Mouse (Mus musculus): ENCODE measurements at regions not wholly inside any gene's neighbourhood (a gene's known extent, or its start where the extent isn't known, plus 50 kb on each side); places are given as distances from the start of the nearest gene placed in this dataset.
A peak's percentile ranks its signal among the peaks of the same experiment; 100 is the strongest.

DNA sequence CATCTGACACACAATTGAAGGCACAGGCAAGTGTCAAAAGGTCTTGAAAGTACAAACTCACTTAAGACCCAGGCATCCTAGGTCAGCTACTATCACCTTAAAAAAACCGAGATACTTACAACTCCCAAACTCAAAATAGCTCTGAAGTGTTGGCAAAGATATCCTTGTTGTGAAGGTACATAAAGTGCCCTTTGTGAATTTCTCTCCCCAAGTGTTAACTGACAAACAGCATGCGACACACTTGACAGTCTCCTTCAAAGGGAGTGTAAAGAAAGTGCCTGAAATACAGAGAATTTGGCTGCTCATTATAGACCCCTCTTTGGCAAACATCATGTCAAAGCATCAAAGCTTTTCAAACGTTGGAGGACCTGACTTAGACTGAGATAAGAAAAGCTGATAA lies 2634.2 kb downstream of the 9330182O14Rik start:
- DNase-seq (ENCODE audit: low spot score in 2 of 2) = no peak

DNA sequence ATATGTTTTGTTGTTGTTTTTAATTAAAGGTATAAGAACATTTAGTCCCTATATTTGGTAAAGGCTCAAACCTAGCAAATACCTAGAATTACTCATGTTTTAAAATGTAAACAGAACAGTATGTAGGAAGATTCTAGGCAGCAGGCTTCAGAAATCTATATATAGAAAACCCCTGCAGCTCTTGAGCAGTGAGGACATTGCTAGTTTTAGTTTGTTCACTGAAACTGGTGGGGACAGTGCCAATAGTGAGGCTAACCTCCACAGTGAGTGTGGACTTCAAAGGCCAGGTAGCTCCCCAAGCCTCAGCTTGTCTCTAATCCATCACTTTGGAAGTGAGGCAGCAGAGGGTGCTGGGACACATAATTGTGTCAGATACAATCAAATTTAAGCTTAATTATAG lies 2645.7 kb downstream of the 9330182O14Rik start:
- DNase-seq (ENCODE audit: low spot score in 2 of 2) = no peak

DNA sequence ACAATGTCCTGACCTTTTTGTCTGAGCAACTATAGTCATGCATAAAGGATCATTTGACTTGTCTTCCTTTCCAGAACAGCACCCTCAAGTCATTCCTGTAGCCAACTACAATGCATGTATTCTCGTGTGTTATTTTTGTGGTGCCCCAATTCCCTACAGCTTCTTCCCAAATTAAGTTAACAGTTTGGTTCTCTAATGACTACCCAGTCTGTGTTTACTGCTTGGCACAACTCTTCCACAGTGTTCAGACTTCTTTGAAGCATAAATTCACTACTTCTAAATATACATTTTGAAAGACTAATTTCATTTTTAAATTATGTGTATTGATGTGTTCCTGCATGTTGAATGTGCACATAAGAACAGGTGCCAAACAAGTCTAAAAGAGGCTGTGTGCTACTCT lies 2667.1 kb downstream of the 9330182O14Rik start:
- DNase-seq (ENCODE audit: low spot score in 2 of 2) = no peak

DNA sequence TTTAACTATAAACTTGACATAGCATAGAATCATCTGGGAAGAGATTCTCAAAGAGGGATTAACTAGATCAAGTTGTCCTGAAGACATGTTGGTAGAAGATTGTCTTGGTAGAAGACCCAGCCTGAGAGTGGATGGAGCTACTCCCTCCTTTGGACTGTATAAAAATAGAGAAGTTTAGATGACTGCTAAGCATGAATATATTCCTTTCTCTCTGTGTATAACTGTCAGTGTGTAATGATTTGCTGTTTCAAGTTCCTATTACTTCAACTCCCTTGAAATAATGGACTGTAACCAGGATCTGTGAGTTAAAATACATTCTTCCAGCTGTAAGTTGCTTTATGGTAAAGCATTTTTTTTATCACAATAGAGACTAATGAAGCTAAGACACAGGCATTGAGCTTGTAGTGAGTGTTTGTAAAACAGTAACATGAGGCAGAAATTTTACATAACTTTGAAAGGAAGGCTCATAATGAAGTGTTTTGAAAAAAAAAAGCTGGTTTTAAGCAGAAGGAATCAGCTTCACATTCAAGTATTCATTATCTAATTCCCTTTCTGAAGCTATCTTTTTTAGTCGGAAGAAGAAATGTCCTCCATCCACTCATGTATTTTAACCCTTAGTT lies 2676.8 kb downstream of the 9330182O14Rik start:
- no peak for DNase-seq (ENCODE audit: low spot score in 2 of 2)

DNA sequence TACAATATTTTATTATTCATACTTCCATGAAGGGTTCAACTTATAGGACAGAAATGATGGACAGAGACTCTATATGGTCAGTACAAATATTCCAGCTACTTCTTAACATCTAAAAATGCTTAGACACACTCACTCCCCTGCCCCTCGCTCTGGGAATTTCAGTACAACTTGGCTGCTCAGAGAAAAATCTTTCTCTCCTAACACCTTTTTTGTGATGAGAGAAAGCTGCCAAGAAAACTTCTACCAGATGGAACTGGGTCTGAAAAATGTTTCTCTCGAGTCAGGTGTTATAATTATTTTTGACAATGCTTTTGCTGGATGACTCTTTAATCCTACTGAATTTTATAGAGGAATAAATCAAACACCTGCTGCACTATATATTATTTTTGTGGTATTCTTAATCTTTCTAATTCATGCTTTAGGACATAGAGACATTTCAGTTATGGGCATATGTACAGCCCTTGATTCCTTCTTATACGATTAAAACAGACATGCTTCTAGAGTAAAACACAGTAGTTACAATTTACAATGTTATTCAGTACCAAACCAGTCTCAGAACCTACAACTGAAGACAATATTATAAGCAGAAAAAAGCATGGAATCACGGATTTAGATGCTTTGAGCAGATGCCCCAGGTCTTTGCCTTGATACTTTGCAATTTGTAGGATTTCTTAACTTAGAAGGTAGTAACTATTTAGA lies 2681.0 kb downstream of the 9330182O14Rik start:
- DNase-seq (ENCODE audit: low spot score in 2 of 2) = no peak

DNA sequence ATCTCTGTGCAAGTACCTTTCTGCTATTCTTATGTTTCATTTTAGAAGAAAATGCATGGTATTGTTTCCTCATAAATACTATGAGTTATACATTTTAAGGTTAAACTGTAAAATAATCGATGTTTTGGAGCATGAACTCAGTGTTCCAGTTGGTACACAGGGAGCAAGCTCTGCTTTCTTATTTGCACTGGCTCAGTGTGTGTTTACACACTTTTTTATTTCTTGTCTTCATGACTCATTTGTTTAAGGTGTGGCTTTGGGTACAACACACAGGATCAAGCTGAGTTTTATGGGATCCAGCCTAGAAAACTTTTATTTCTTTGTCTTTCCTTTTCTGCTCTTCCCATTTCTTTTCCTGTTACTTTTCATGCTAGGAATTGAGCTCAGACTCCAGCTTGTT lies 2704.7 kb downstream of the 9330182O14Rik start:
- DNase-seq (ENCODE audit: low spot score in 2 of 2) = no peak

DNA sequence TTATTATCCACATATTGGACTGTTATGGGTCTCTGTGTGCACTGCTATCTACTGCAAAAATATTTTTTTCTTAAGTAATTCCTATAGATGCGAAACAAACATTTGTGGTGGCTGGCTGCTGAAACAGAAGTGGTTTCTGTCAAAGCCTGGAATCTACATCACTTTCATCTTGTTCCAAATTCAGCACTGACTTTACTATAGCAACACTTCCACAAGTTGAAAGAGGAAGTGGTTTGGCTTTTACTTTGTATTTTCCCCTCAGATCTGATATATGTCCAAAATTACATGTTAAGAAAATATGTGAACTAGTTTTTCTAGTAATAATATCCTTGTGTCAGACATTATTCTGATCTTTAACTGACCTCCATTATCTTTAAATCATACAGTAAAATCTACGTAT lies 2715.8 kb downstream of the 9330182O14Rik start:
- no peak for DNase-seq (ENCODE audit: low spot score in 2 of 2)

DNA sequence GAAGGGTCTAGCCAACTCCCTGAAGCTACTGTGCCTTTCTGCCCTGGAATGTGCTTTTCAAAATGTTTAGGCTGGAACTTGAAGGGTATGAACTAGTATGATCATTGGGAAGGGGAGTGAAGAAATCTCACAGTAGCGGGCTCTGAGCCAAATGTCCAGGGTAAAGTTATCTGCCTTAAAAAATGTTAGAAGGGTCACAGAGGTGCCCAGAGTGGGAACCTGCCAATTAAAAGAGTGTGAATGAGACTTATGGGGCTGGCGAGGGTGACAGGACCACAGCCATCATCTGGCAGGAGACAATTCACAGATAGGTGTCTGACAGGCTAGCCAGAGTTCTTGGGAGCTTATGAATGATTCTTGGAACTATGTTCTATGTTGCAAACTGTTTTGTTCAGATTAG lies 2738.3 kb downstream of the 9330182O14Rik start:
- DNase-seq (ENCODE audit: low spot score in 2 of 2) = no peak

DNA sequence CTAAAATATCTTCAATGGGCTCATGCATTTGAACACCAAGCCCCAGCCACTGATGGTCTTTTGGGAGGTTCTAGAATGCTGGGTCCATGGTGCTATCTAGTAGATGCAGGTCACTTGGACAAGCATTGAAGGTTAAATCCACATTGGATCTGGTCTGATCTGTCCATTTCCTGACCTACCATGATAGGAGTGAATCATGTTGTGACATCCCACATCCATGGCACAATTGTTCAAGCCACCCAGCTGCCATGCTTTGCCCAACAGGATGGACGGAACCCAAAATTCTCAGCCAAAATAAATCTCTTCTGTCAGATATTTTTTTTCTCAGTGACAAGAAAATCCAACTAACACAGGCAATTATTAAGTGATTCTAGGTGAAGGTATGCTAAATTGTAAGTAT lies 2760.4 kb downstream of the 9330182O14Rik start:
- DNase-seq (ENCODE audit: low spot score in 2 of 2) = no peak

DNA sequence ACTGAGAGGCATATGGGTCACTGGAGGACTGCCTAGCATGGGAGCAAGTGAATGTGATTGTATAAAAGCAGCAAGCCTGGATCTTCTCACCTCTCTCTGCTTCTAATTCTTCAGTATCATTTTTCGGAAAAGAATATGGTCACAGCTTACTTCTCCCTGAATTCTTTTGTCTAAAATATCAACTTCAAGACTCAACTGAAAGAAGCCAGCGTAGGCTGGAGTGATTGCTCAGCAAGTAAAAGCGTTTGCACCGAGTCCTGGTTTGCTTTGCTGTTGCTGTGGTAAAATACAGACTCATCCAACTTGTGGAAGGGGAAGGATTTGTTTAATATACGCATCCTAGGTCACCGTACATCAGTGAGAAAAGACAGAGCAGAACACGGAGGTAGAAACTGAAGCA lies 2765.9 kb downstream of the 9330182O14Rik start:
- DNase-seq (ENCODE audit: low spot score in 2 of 2) = no peak

DNA sequence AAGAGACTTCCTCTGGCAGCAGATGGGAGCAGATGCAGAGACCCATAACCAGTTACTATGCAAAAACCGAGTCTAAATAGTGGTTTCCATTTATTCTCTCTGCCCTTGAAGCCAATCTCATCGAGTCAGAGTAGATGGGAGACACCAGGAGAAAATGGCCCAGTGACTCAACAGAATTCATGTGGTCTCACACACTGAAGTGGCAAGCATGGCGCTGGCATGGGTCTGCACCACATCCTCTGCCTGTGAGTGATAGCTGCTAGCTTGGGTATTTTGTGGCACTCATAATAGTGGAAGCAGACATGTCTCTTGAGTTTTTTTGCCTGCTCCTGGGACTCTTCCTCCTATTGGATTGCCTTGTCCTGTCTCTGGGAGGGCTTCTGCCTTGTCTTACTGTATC lies 2767.6 kb downstream of the 9330182O14Rik start:
- no peak for DNase-seq (ENCODE audit: low spot score in 2 of 2)

DNA sequence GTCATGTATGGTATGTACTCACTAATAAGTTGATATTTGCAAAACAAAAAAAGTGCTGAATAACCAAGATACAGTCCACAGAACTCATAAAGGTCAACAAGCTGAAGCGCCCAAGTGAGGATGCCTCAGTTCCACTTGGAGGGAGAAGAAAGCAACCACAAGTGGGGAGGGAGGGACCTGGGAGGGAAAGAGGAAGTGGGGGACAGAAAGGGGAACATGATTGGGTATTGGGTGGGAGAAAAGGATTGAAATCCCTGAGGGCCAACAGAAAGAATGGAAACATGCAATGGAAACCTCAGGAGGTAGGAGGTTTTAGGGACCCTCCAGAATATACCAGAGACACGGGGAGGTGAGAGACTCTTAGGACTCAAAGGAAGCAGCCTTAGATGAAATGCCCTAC lies 2777.2 kb downstream of the 9330182O14Rik start:
- DNase-seq (ENCODE audit: low spot score in 2 of 2) = no peak

DNA sequence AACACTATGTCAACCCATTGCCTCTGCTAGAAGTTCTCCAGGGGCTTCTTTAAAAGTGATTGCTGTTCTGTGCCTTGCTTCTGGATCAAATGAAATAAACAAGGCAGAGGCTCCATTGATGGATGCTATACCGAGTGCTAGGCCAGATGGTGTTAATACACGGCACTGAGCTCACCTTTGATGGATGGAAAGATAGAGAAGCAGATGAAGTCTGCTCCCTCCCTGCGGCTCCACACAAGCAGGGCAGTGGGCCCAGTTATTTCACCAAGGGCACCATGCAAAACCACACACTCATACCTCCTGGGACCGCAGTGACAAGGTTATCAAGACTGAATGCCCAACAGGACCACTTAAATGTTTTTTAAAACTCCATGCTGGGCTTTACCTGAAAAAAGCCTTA lies 2778.7 kb downstream of the 9330182O14Rik start:
- DNase-seq (ENCODE audit: low spot score in 2 of 2) = no peak

DNA sequence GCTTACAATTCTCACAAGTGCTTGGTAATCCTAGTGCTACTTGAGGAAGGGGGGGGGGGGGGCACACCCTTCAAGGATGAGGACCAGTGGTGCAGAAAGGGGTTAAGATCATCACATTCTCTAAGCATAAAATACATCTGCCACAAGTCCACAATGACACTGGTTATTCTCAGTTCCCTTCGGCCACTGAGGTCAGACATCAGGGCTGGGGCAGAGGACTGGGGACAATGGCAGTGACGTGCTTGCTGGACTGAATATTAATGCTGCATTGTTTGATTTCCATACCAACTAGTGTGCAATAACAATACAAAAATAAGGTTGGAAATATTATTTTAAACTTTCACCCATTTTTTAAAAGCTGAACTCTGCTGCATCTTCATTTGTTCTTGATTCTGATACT lies 2779.1 kb downstream of the 9330182O14Rik start:
- no peak for DNase-seq (ENCODE audit: low spot score in 2 of 2)

DNA sequence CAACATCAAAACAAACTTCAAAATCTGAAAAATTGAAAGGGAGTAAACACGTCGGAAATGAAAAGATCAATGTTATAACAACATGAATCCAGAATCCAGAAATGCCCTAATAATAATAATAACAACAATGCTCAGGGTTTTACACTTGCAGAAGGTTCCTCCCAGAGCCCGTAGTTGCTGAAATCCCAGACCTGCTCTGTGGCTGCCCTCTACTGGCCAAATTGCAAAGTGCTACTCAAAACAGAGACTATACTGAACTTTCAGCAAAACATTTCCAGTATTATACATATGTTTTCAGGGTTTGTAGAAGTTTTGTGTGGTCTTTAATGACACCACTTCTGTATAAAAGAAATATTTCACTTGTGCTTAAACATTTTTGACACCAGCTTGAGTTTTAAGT lies 2779.9 kb downstream of the 9330182O14Rik start:
- peak; percentile 5 to 45 for DNase-seq (ENCODE audit: low spot score in 2 of 2)

DNA sequence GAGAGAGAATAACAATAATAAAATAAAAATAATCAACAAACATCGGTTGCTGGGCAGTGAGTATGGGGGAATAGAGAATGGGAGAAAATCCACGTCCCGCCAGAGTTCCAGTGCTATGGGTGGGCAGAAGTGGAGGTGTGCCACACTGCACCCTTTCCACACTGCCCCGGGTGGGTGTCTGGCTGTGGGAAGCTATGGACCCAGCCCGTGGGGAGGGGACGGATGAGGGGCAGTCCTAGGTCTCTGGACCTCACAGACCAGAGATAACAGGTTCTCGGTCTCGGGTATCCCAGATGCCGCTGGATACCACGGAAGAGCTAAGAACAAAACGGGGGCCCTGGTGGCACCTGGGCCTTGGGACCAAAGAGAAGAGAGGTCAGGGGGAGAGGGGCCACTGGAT lies 2781.0 kb downstream of the 9330182O14Rik start:
- DNase-seq (ENCODE audit: low spot score in 2 of 2) = no peak

DNA sequence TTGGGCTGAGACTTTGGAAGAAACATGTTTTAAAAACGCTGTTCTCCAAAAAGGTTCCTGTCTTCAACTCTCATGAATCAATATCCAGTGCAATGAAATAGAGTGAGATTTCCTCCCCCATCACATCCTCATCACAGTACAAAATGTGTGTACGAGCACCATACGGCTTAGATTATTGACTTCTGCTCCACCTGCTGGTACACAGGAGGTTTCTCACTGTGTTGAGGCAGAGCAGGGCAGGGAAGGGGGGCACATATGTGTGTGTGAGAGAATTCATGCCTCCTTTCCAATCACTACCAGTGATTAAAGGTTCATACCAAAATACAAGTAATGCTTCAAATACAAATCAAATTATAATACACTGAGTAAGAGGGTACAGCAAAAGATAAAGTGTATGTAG lies 2787.5 kb downstream of the 9330182O14Rik start:
- DNase-seq (ENCODE audit: low spot score in 2 of 2) = no peak

DNA sequence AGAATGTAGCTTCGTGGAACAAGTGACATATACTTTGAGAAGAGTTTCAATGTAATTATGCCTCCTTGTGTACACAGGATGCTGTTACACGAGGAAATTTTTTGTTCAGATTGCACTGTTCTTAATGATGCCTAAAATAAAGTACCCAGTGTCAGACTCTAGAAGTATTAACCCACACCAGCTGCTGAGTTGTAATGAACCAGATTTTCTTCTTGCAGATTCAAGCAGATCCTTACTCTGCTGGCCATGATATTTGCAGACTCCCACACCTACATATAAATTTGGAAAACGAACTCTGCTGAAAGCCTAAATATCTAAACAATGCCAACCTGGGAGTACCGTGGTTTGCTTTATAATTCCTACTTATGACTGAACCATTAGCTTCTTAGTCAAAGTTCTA lies 2794.2 kb downstream of the 9330182O14Rik start:
- DNase-seq (ENCODE audit: low spot score in 2 of 2) = no peak

DNA sequence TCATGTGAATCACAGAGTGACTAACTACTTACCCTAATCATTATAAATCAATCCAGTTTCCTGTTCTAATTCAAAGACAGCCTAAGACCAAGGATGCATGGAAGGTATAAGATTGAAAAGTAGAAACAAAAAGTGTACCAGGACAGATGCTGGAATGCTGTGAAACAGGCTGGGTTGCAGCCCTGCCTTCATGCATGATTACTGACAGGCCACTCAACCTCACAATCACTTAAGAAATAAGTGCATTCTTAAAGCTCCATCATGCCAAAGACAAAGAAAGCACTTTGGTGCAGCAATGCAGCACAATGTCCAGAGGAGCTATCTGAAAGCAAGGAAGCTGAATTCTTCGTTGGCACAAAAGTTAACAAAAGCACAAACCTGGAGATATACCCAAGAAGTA lies 2810.4 kb downstream of the 9330182O14Rik start:
- DNase-seq (ENCODE audit: low spot score in 2 of 2) = no peak

DNA sequence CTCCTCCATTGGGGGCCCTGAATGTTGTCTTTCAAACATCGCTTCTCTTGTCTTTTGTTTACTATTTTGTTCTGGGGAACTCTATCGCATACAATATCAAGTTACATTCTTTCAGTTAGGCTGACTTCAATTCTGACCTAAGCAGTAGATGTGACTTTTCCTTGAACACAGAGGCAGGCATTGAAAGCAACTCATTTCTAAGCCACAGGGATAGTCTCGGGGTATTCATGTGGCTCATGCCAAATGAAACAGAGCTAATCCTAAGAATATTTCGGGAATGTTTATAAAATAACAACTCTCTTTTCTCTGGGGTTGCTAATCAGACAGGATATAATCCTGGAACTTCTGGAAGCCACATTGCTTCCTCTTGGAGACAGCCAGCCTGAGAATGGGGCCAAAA lies 2821.0 kb downstream of the 9330182O14Rik start:
- no peak for DNase-seq (ENCODE audit: low spot score in 2 of 2)

DNA sequence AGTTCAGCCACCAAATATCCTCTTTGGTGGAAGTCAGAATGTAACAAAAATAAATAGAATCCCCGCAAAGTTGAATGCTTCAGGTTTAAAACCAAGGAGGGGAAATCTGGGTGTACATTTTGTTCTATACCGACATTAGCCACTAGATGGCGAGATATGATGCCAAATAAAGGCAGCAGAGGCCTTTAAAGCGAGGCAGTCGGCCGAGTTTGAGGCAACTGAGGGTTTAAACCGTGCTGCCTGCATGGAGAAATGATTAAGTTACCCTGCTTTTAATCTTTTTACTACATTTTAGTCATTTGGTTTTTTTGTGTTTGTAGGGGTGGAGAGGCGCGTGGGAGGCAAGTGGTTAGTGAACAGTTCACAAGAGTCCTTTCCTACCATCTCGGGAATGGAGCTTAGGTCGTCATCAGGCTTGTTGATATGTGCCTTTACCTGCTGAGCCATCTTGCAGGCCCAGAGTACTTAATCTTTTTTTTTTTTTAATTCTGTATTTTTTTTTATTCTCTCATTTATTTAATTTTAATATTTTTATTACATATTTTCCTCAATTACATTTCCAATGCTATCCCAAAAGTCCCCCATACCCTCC lies 2828.7 kb downstream of the 9330182O14Rik start:
- DNase-seq (ENCODE audit: low spot score in 2 of 2) = peak in 1 of 2 experiments; percentile 48

DNA sequence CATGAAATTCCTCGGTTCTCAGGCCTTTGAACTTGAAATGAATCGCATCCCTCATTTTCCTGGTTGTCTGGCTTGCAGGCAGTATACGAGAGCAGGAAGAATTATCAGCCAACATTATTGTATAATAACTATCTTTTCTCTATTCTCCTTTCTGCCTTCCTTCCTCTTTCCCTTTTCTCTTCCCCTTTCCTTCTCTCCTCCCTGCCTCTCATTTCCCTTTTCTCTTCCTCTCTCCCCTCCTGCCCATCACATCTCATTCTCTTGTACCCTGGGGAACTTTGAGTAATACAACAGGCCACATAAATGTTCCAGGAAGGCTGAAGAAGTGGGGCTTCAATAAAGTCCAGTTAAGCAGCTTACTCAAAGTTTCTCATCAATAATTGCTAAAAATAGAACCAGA lies 2831.1 kb downstream of the 9330182O14Rik start:
- DNase-seq (ENCODE audit: low spot score in 2 of 2) = no peak

All from thymus, postnatal 10 days (tissue).